Mouse (Mus musculus) CH12.LX (cell line): ENCODE data around the gene Grrp1. TPM values are rescaled to one million over a fixed set of nuclear protein-coding genes. Genes with fewer than 3 reads are reported as not detected.

Experiments
- DNase-seq: peaks from one replicate; pipeline ENCODE4 v3.0.0-alpha.2; 2013; ENCODE audit errors: extremely low read depth
- H3K27ac ChIP-seq: 2 replicates; pipeline ENCODE4 v1.5.1; 2012; ENCODE audit warnings: low read depth, mild to moderate bottlenecking, control low read depth, moderate library complexity; ENCODE audit not compliant: insufficient read depth
- H3K27me3 ChIP-seq: replicated peaks from 2 replicates; pipeline ENCODE3; 2012; ENCODE audit warnings: inconsistent platforms
- H3K36me3 ChIP-seq, 2 experiments: replicated peaks in 1 of 2; 2 replicates each; pipeline versions ENCODE3 to v1.6.1; 2012; ENCODE audit warnings: inconsistent platforms in 1 of 2, low read length in 1 of 2, mild to moderate bottlenecking in 1 of 2, mixed read lengths in 1 of 2, moderate library complexity in 1 of 2; ENCODE audit not compliant: control insufficient read depth in 1 of 2, insufficient read depth in 1 of 2
- H3K4me1 ChIP-seq, 2 experiments: 2 replicates each; pipeline ENCODE4 v1.6.1; 2012; ENCODE audit warnings: inconsistent platforms in 1 of 2, moderate library complexity in 1 of 2; ENCODE audit not compliant: insufficient read depth in 2 of 2, control insufficient read depth in 1 of 2
- H3K4me2 ChIP-seq: 2 replicates; pipeline ENCODE4 v1.6.1; 2012; ENCODE audit warnings: low read depth, mild to moderate bottlenecking, control low read depth; ENCODE audit not compliant: poor library complexity, insufficient read depth, severe bottlenecking
- H3K4me3 ChIP-seq, 3 experiments: fragments of 150-350 bp in 1 of 3; sonication (generic) in 1 of 3; replicated peaks in 1 of 3; 2 replicates each; pipeline versions ENCODE3 to v1.5.1; 2011 to 2012; ENCODE audit warnings: low read depth in 2 of 3, low read length in 2 of 3, mild to moderate bottlenecking in 2 of 3, moderate library complexity in 2 of 3, control low read depth in 1 of 3, improper control_type of control experiment in 1 of 3, inconsistent platforms in 1 of 3, mixed read lengths in 1 of 3; ENCODE audit not compliant: poor library complexity in 1 of 3
- H3K79me2 ChIP-seq: replicated peaks from 2 replicates; pipeline ENCODE4 v1.6.1; 2012; ENCODE audit warnings: mild to moderate bottlenecking, moderate library complexity; ENCODE audit not compliant: control insufficient read depth, poor library complexity, insufficient read depth, severe bottlenecking; ENCODE audit errors: extremely low read depth
- H3K9ac ChIP-seq: 2 replicates; pipeline ENCODE4 v1.6.1; 2012; ENCODE audit warnings: low read depth, mild to moderate bottlenecking, control low read depth, moderate library complexity; ENCODE audit not compliant: insufficient read depth
- H3K9me3 ChIP-seq: replicated peaks from 2 replicates; pipeline ENCODE3; 2012; ENCODE audit warnings: low read length, inconsistent platforms, mixed read lengths
- CHD1 ChIP-seq: IDR thresholded peaks from 2 replicates; pipeline ENCODE4 v1.6.1; 2012; ENCODE audit warnings: low read depth, low read length, improper control_type of control experiment, inconsistent platforms
- CHD2 ChIP-seq: IDR thresholded peaks from 2 replicates; pipeline ENCODE4 v1.6.1; 2011; ENCODE audit warnings: low read length, improper control_type of control experiment
- CTCF ChIP-seq, 2 experiments: IDR thresholded peaks in 1 of 2; conservative IDR thresholded peaks in 1 of 2; 2 replicates each; pipeline ENCODE4 v1.5.1; 2011 to 2012; ENCODE audit warnings: low read depth in 2 of 2, low read length in 2 of 2, improper control_type of control experiment in 1 of 2, inconsistent platforms in 1 of 2, mild to moderate bottlenecking in 1 of 2, moderate library complexity in 1 of 2
- ELF1 ChIP-seq: IDR thresholded peaks from 2 replicates; pipeline ENCODE4 v1.6.1; 2014; ENCODE audit warnings: low read depth, mild to moderate bottlenecking, inconsistent platforms, low read length, improper control_type of control experiment
- ETS1 ChIP-seq: conservative IDR thresholded peaks from 2 replicates; pipeline ENCODE4 v1.6.1; 2012; ENCODE audit warnings: low read depth, mild to moderate bottlenecking, inconsistent platforms, low read length, improper control_type of control experiment, moderate library complexity
- HCFC1 ChIP-seq: IDR thresholded peaks from 2 replicates; pipeline ENCODE4 v1.6.1; 2012; ENCODE audit warnings: low read depth, mild to moderate bottlenecking, inconsistent platforms, low read length, improper control_type of control experiment
- IRF4 ChIP-seq: IDR thresholded peaks from 2 replicates; pipeline ENCODE4 v1.6.1; 2014; ENCODE audit warnings: low read depth, mild to moderate bottlenecking, inconsistent platforms, low read length, improper control_type of control experiment
- KAT2A ChIP-seq: IDR thresholded peaks from 2 replicates; pipeline ENCODE4 v1.6.1; 2012; ENCODE audit warnings: low read length, improper control_type of control experiment, inconsistent platforms; ENCODE audit not compliant: insufficient replicate concordance
- MAX ChIP-seq: IDR thresholded peaks from 2 replicates; pipeline ENCODE4 v1.6.1; 2011; ENCODE audit warnings: low read length, improper control_type of control experiment
- MXI1 ChIP-seq: IDR thresholded peaks from 2 replicates; pipeline ENCODE4 v1.6.1; 2011; ENCODE audit warnings: mild to moderate bottlenecking, low read depth, low read length, improper control_type of control experiment
- NRF1 ChIP-seq: IDR thresholded peaks from 2 replicates; pipeline ENCODE4 v1.6.1; 2014; ENCODE audit warnings: low read depth, mild to moderate bottlenecking, inconsistent platforms, low read length, improper control_type of control experiment, moderate library complexity
- POLR2AphosphoS2 ChIP-seq: IDR thresholded peaks from 2 replicates; pipeline ENCODE4 v1.6.1; 2011; ENCODE audit warnings: low read depth, low read length, improper control_type of control experiment
- RCOR1 ChIP-seq: conservative IDR thresholded peaks from 2 replicates; pipeline ENCODE4 v1.6.1; 2012; ENCODE audit warnings: low read depth, mild to moderate bottlenecking, inconsistent platforms, low read length, improper control_type of control experiment
- SIN3A ChIP-seq: IDR thresholded peaks from 2 replicates; pipeline ENCODE4 v1.6.1; 2012; ENCODE audit warnings: low read length, improper control_type of control experiment, inconsistent platforms
- TCF12 ChIP-seq: IDR thresholded peaks from 2 replicates; pipeline ENCODE4 v1.6.1; 2014; ENCODE audit warnings: low read depth, mild to moderate bottlenecking, inconsistent platforms, low read length, improper control_type of control experiment
- UBTF ChIP-seq: IDR thresholded peaks from 2 replicates; pipeline ENCODE4 v1.6.1; 2012; ENCODE audit warnings: low read depth, mild to moderate bottlenecking, inconsistent platforms, low read length, improper control_type of control experiment, moderate library complexity
- ZC3H11A ChIP-seq: IDR thresholded peaks from 2 replicates; pipeline ENCODE4 v1.6.1; 2012; ENCODE audit warnings: low read depth, mild to moderate bottlenecking, inconsistent platforms, low read length, improper control_type of control experiment
- ZKSCAN1 ChIP-seq: IDR thresholded peaks from 2 replicates; pipeline ENCODE4 v1.6.1; 2012; ENCODE audit warnings: low read depth, inconsistent platforms, low read length, improper control_type of control experiment, borderline replicate concordance
- ZNF384 ChIP-seq: IDR thresholded peaks from 2 replicates; pipeline ENCODE4 v1.6.1; 2012; ENCODE audit warnings: low read depth, low read length, improper control_type of control experiment, inconsistent platforms
- dilution Hi-C: fragments of 300-500 bp; cut with MboI; formaldehyde crosslinking; loops from 2 replicates; pipeline ENCODE4 v1.14.3; 2020; ENCODE audit warnings: low sequenced_read_pairs; ENCODE audit not compliant: extremely low pct_unique_long_range_greater_than_20kb, extremely low pct_ligation_motif_present
- in situ Hi-C: fragments of 300-500 bp; cut with MboI; formaldehyde crosslinking; loops from 3 replicates; pipeline ENCODE4 v1.14.3; 2019; ENCODE audit warnings: low sequenced_read_pairs, low pct_ligation_motif_present, low pct_unique_long_range_greater_than_20kb, mixed read lengths
- polyA plus RNA-seq: library from polyadenylated mRNA; unstranded; fragments of >175 nt; gene quantifications from 2 replicates; pipeline ENCODE4 v1.2.1, GENCODE M21; 2012; ENCODE audit warnings: low read depth; ENCODE audit not compliant: insufficient read length
- total RNA-seq, 2 experiments: library from RNA; depleted of rRNA; stranded (reverse); fragments of 300-350 nt in 1 of 2; fragments of >200 nt in 1 of 2; gene quantifications; 2 replicates each; pipeline ENCODE4 v1.2.3; 2012 to 2014

Gene Grrp1
- total and polyA plus RNA-seq, 3 experiments, result not detected

GRCm38 (mm10) chr4:134257198-134258009, 3.5 kb upstream of the Grrp1 start:
- peaks cover 28% of the 10 kb centered on the region for H3K27me3 ChIP-seq
- in situ Hi-C loops, result loop anchor here (25.0 kb wide), 1 partner anchor 230 kb away; the partner anchor contains the start of gene Paqr7

GRCm38 (mm10) chr4:134256407-134257197, 2.7 kb upstream of the Grrp1 start:
- in situ Hi-C loops, result loop anchor here (25.0 kb wide), 1 partner anchor 231 kb away; the partner anchor contains the start of gene Paqr7
- dilution Hi-C loops, result no loop called here

More at GRCm38 (mm10) chr4:134257198-134258009, 3.5 kb upstream of the Grrp1 start:
- H3K9me3 ChIP-seq, result peaks cover 7% of the 10 kb centered on the region
- H3K9ac ChIP-seq, result no peak overlapping the region
- H3K27ac ChIP-seq, result no peak overlapping the region
- H3K36me3 ChIP-seq, result no peaks in the 10 kb centered on the region
- no peaks in the 10 kb centered on the region for H3K79me2 ChIP-seq
- no peak overlapping the region for H3K4me3 ChIP-seq
- TF ChIP-seq TCF12, result no peak
- peak; percentile 53 for TF ChIP-seq ZNF384
- no peak for TF ChIP-seq ZC3H11A
- TF ChIP-seq MAX, result no peak
- no peak for TF ChIP-seq CHD1
- TF ChIP-seq IRF4, result no peak
- no peak for TF ChIP-seq RCOR1
- TF ChIP-seq, all 38 proteins: peak for 1
- Histone ChIP-seq H3K4me2 (no peak overlapping the region; the same call in 1 of the 2 replicates), H3K4me1 (peaks cover 0 to 3% of the 10 kb centered on the region in 2 experiments; a peak in 3 of 4 replicates)
- dilution Hi-C loops, result no loop called here
- no peak for DNase-seq

More at GRCm38 (mm10) chr4:134256407-134257197, 2.7 kb upstream of the Grrp1 start:
- peaks cover 36% of the 10 kb centered on the region for H3K27me3 ChIP-seq
- no peak overlapping the region for H3K27ac ChIP-seq
- TF ChIP-seq SIN3A (no peak), MXI1 (no peak), ELF1 (no peak), KAT2A (no peak), ZKSCAN1 (no peak), NRF1 (no peak), POLR2AphosphoS2 (no peak), UBTF (no peak), ETS1 (no peak), HCFC1 (no peak), CHD1 (no peak), CTCF (conservative IDR thresholded peaks at IDR 0.05 in 1 of 2, IDR thresholded peaks at IDR 0.05 in 1 of 2; ENCODE audit: low read depth in 2 of 2, low read length in 2 of 2) (no peak), CHD2 (no peak)
- TF ChIP-seq, all 38 proteins: peak for 0
- Histone ChIP-seq H3K9me3 (peaks cover 4% of the 10 kb centered on the region), H3K36me3 (no peaks in the 10 kb centered on the region), H3K4me1 (peaks cover 0 to 3% of the 10 kb centered on the region in 2 experiments; a peak in 3 of 4 replicates), H3K9ac (no peak overlapping the region), H3K79me2 (no peaks in the 10 kb centered on the region), H3K4me3 (no peak overlapping the region), H3K4me2 (no peak overlapping the region; the same call in 1 of the 2 replicates)
- no peak for DNase-seq
